Mouse (Mus musculus): ENCODE data around the gene Pla2g4a. TPM values are rescaled to one million over a fixed set of nuclear protein-coding genes. Genes with fewer than 3 reads are reported as not detected.

The Pla2g4a gene
- total and polyA plus RNA-seq, 3 experiments: 0.16 TPM; not detected in 2

DNA sequence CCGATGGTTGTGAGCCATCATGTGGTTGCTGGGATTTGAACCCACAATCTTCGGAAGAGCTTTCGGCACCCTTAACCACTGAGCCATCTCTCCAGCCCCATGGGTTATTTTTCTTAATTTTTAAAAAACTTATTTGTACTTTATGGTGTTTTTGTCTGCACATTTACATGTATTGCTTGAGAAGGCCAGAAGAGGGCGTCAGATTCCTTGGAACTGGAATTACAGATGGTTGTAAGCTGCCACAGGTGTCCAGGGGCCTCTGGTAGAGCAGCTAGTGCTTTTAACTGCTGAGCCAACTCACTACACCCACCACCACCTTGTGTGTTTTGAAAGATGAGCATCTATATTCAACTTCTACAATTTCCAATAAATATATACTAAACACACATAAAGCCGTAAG, 102.4 kb downstream of the Pla2g4a start:
- ATAC-seq (ENCODE audit: extremely low read depth, insufficient number of reproducible peaks, low FRiP score, poor library complexity, severe bottlenecking) (no peak), DNase-seq (ENCODE audit: low spot score) (no peak)
- H3K9me3 ChIP-seq (replicated peaks): peaks cover 25% of the 10 kb centered on the region
- H3K27me3 ChIP-seq (ENCODE audit: insufficient read depth, low read length): no peaks in the 10 kb centered on the region
- TF ChIP-seq POLR2AphosphoS5 (IDR thresholded peaks at IDR 0.05; ENCODE audit: insufficient replicate concordance, low read depth, low read length): no peak
- TF ChIP-seq GATA1 (IDR thresholded peaks at IDR 0.05; ENCODE audit: borderline replicate concordance, low read length): no peak
- no peak for TF ChIP-seq GATA2 (IDR thresholded peaks at IDR 0.05; ENCODE audit: borderline replicate concordance, low read depth, low read length)
- no peak for TF ChIP-seq CTCF (IDR thresholded peaks at IDR 0.05; ENCODE audit: low read depth, low read length)
- no peak for TF ChIP-seq TAL1 (conservative IDR thresholded peaks at IDR 0.05; ENCODE audit: low read depth, low read length)
- H3K4me1 ChIP-seq (ENCODE audit: insufficient read depth, low read depth, low read length): no peaks in the 10 kb centered on the region
- no peak overlapping the region for H3K4me3 ChIP-seq (ENCODE audit: low read depth, low read length)
- H3K36me3 ChIP-seq (replicated peaks): no peaks in the 10 kb centered on the region

DNA sequence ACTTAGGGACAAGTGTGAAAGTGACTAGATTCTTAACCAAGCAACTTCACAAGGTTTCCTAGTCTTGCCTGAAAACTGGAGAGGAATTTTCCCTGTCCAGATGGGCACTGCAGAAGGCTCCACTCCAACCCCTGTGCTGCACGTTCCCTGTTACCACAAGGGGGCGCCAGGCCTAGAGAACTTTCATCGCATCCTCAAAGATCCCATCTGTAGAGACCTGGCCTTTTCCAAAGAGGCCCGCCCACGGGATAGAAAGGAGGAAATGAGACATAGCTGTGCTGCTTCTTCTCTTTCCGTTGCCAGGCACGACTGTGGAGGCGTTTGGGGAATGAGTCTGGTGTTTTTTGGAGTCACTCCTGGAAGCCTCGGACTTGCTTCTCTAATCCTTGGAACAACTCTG, 104.4 kb downstream of the Pla2g4a start:
- Histone ChIP-seq H3K36me3 (replicated peaks) (no peaks in the 10 kb centered on the region), H3K4me3 (ENCODE audit: low read depth, low read length) (no peak overlapping the region), H3K27me3 (ENCODE audit: insufficient read depth, low read length) (no peaks in the 10 kb centered on the region), H3K9me3 (replicated peaks) (peaks cover 28% of the 10 kb centered on the region), H3K4me1 (ENCODE audit: insufficient read depth, low read depth, low read length) (no peaks in the 10 kb centered on the region)
- no peak for ATAC-seq (ENCODE audit: extremely low read depth, insufficient number of reproducible peaks, low FRiP score, poor library complexity, severe bottlenecking)
- DNase-seq (ENCODE audit: low spot score): no peak
- TF ChIP-seq POLR2AphosphoS5 (IDR thresholded peaks at IDR 0.05; ENCODE audit: insufficient replicate concordance, low read depth, low read length) (no peak), GATA1 (IDR thresholded peaks at IDR 0.05; ENCODE audit: borderline replicate concordance, low read length) (no peak), GATA2 (IDR thresholded peaks at IDR 0.05; ENCODE audit: borderline replicate concordance, low read depth, low read length) (no peak), CTCF (IDR thresholded peaks at IDR 0.05; ENCODE audit: low read depth, low read length) (no peak), TAL1 (conservative IDR thresholded peaks at IDR 0.05; ENCODE audit: low read depth, low read length) (no peak)

DNA sequence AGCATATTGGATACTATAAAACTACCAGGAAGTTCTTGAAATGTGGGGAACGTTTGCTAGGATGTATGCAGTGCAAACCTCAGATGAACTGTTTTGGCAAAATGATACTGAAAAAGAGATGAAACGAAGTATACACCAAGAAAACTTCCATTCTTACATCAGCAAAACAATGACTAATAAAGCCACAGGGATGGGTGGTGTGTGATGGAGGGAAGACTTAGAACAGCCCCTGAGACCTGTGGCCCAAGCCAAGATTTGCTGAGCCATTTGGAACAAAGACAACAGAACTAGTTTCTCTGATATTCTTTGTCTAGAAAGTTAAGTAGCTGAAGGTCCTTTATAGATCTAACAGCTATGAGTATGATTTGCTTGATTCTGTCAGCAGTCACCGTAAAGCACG, 105.5 kb downstream of the Pla2g4a start:
- Histone ChIP-seq H3K4me1 (ENCODE audit: insufficient read depth, low read depth, low read length) (no peaks in the 10 kb centered on the region), H3K36me3 (replicated peaks) (no peaks in the 10 kb centered on the region), H3K27me3 (ENCODE audit: insufficient read depth, low read length) (no peaks in the 10 kb centered on the region), H3K9me3 (replicated peaks) (peaks cover 27% of the 10 kb centered on the region), H3K4me3 (ENCODE audit: low read depth, low read length) (no peak overlapping the region)
- TF ChIP-seq POLR2AphosphoS5 (IDR thresholded peaks at IDR 0.05; ENCODE audit: insufficient replicate concordance, low read depth, low read length) (no peak), GATA2 (IDR thresholded peaks at IDR 0.05; ENCODE audit: borderline replicate concordance, low read depth, low read length) (no peak), CTCF (IDR thresholded peaks at IDR 0.05; ENCODE audit: low read depth, low read length) (no peak), GATA1 (IDR thresholded peaks at IDR 0.05; ENCODE audit: borderline replicate concordance, low read length) (no peak), TAL1 (conservative IDR thresholded peaks at IDR 0.05; ENCODE audit: low read depth, low read length) (no peak)
- DNase-seq (ENCODE audit: low spot score) (no peak), ATAC-seq (ENCODE audit: extremely low read depth, insufficient number of reproducible peaks, low FRiP score, poor library complexity, severe bottlenecking) (no peak)

DNA sequence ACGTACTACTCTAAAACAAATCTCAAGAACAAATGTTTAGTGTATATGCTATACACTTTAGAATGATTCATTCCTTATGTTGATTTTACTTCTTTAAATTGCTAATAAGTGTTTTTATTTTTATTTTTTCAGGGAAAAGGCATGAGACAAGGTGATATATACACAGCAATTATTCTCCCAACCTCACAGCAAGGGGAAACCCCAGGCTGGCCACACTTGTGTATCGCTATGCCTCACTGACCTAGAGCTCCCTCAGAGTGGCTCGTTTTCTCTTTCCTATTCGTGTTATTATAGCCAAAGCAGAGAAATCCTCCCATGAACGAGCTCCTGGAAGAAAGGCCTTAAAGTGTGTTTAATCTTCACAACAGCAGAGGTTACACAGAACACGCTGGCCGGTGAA, 106.2 kb downstream of the Pla2g4a start:
- no peaks in the 10 kb centered on the region for H3K36me3 ChIP-seq (replicated peaks)
- DNase-seq (ENCODE audit: low spot score): no peak
- H3K27me3 ChIP-seq (ENCODE audit: insufficient read depth, low read length): no peaks in the 10 kb centered on the region
- TF ChIP-seq GATA2 (IDR thresholded peaks at IDR 0.05; ENCODE audit: borderline replicate concordance, low read depth, low read length) (no peak), POLR2AphosphoS5 (IDR thresholded peaks at IDR 0.05; ENCODE audit: insufficient replicate concordance, low read depth, low read length) (no peak), GATA1 (IDR thresholded peaks at IDR 0.05; ENCODE audit: borderline replicate concordance, low read length) (no peak), TAL1 (conservative IDR thresholded peaks at IDR 0.05; ENCODE audit: low read depth, low read length) (no peak), CTCF (IDR thresholded peaks at IDR 0.05; ENCODE audit: low read depth, low read length) (no peak)
- H3K4me1 ChIP-seq (ENCODE audit: insufficient read depth, low read depth, low read length): no peaks in the 10 kb centered on the region
- ATAC-seq (ENCODE audit: extremely low read depth, insufficient number of reproducible peaks, low FRiP score, poor library complexity, severe bottlenecking): no peak
- no peak overlapping the region for H3K4me3 ChIP-seq (ENCODE audit: low read depth, low read length)
- H3K9me3 ChIP-seq (replicated peaks): peaks cover 23% of the 10 kb centered on the region

DNA sequence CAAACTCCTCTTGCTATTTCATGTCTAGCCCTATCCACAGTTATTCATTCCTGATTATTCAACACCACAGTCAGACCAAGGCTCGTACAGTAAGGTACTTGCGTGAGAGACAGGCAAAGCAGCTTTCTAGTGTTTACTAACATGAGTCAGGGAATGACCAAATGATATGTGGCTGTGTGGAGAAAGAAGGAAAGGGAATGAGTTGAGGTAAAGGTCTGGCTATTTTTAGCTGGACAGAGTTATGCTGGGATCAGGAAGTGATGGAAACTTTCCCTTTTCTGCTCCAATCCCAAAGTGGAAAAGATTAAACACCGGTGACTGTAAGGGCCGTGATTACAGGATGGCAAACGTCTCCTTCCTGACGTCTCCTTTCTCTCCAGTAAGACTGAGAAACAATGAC, 114.4 kb downstream of the Pla2g4a start:
- DNase-seq (ENCODE audit: low spot score) (no peak), ATAC-seq (ENCODE audit: extremely low read depth, insufficient number of reproducible peaks, low FRiP score, poor library complexity, severe bottlenecking) (no peak)
- Histone ChIP-seq H3K27me3 (ENCODE audit: insufficient read depth, low read length) (no peaks in the 10 kb centered on the region), H3K36me3 (replicated peaks) (no peaks in the 10 kb centered on the region), H3K4me1 (ENCODE audit: insufficient read depth, low read depth, low read length) (no peaks in the 10 kb centered on the region), H3K9me3 (replicated peaks) (peaks cover 21% of the 10 kb centered on the region), H3K4me3 (ENCODE audit: low read depth, low read length) (no peak overlapping the region)
- TF ChIP-seq CTCF (IDR thresholded peaks at IDR 0.05; ENCODE audit: low read depth, low read length): no peak

DNA sequence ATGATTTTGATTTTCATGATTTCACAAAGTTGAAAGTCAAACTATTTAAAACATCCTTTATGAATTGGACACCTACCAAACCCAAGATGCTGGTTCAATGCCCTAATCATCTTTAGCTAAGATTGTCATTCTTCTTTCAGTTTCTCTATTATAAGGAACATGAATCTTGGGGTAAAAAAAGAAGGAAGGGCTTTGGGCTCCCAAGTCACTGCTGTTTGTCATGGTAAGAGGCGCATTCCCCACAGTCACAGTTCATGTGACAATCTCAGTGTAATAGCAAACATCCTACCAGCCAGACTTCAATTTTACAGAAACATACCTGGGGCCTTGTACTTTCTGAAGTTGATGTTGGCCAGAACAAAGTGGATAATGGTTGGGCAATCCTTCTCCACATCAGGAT, 119.2 kb downstream of the Pla2g4a start:
- DNase-seq (ENCODE audit: low spot score): no peak
- Histone ChIP-seq H3K9me3 (replicated peaks) (peaks cover 21% of the 10 kb centered on the region), H3K27me3 (ENCODE audit: insufficient read depth, low read length) (no peaks in the 10 kb centered on the region), H3K4me1 (ENCODE audit: insufficient read depth, low read depth, low read length) (no peaks in the 10 kb centered on the region), H3K36me3 (replicated peaks) (no peaks in the 10 kb centered on the region), H3K4me3 (ENCODE audit: low read depth, low read length) (no peak overlapping the region)
- ATAC-seq (ENCODE audit: extremely low read depth, insufficient number of reproducible peaks, low FRiP score, poor library complexity, severe bottlenecking): no peak
- no peak for TF ChIP-seq TAL1 (conservative IDR thresholded peaks at IDR 0.05; ENCODE audit: low read depth, low read length)
- TF ChIP-seq GATA2 (IDR thresholded peaks at IDR 0.05; ENCODE audit: borderline replicate concordance, low read depth, low read length): no peak
- TF ChIP-seq GATA1 (IDR thresholded peaks at IDR 0.05; ENCODE audit: borderline replicate concordance, low read length): no peak
- no peak for TF ChIP-seq POLR2AphosphoS5 (IDR thresholded peaks at IDR 0.05; ENCODE audit: insufficient replicate concordance, low read depth, low read length)
- no peak for TF ChIP-seq CTCF (IDR thresholded peaks at IDR 0.05; ENCODE audit: low read depth, low read length)

DNA sequence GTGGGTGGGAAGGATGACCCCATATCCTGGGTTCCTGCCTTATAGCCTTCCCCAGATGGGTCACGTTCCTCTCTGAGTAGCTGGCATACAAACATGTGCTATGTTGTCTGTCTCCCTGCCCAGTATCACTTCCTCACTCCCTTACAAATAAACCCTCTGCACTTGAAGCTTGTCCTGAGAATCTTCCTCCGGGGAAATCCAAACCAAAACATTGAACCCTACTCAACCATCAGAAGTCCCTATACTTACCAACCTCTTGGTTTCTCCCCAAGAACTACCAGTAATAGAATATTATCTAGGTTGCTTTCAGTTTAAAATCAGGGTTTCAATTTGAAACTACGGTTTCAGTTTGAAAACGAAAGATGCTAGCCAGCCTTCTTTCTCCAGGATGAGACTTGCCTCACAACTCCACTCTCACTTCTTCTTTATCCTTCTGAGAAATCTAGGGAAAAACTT, 120.1 kb downstream of the Pla2g4a start:
- ATAC-seq (ENCODE audit: extremely low read depth, insufficient number of reproducible peaks, low FRiP score, poor library complexity, severe bottlenecking) (no peak), DNase-seq (ENCODE audit: low spot score) (no peak)
- no peaks in the 10 kb centered on the region for H3K36me3 ChIP-seq (replicated peaks)
- H3K9me3 ChIP-seq (replicated peaks): peaks cover 21% of the 10 kb centered on the region
- no peaks in the 10 kb centered on the region for H3K27me3 ChIP-seq (ENCODE audit: insufficient read depth, low read length)
- H3K4me1 ChIP-seq (ENCODE audit: insufficient read depth, low read depth, low read length): no peaks in the 10 kb centered on the region
- no peak overlapping the region for H3K4me3 ChIP-seq (ENCODE audit: low read depth, low read length)
- TF ChIP-seq CTCF (IDR thresholded peaks at IDR 0.05; ENCODE audit: low read depth, low read length): no peak
- no peak for TF ChIP-seq POLR2AphosphoS5 (IDR thresholded peaks at IDR 0.05; ENCODE audit: insufficient replicate concordance, low read depth, low read length)
- no peak for TF ChIP-seq GATA2 (IDR thresholded peaks at IDR 0.05; ENCODE audit: borderline replicate concordance, low read depth, low read length)
- TF ChIP-seq GATA1 (IDR thresholded peaks at IDR 0.05; ENCODE audit: borderline replicate concordance, low read length): no peak
- no peak for TF ChIP-seq TAL1 (conservative IDR thresholded peaks at IDR 0.05; ENCODE audit: low read depth, low read length)

Data from G1E (cell line).